Mouse (Mus musculus) layer of hippocampus, adult 9-10 months (tissue): Measurements from ENCODE around the gene Gm20914.
"Not testable (repeated sequence)": the region's sequence is repeated elsewhere in the genome, so short reads cannot be mapped to it uniquely, and the experiment has no call there.

ENCODE experiments used
- DNase-seq: peaks from one replicate; pipeline ENCODE4 v3.0.0; 2022; ENCODE audit warnings: low spot score

Gm20914 gene

DNA sequence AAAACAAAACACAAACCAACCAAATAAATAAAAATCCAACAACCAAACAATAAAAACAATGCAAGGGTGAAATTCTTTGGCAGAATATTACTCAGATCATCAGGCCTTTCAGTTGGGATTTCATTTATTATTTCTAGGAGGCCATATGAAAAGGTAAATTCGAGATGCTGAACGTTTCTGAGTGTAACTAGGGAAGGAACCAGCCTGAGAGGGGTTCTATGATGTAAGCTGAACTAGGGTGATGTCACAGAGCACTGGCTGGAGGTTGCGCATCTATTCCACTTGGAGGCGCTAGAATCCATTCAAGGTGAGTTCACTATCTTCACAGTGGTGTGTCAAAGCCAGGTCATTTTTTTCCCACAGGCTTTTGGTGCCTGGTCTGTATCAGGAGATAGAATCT, at the start of gene Gm20914:
TSS of gene Gm20914 (plus strand) at position 301 of the 400 bp plus-strand sequence.
- not testable (repeated sequence) for DNase-seq
